Mouse (Mus musculus) brain, embryonic 14.5 days (tissue): ENCODE measurements around the gene Fbxo8.

Experiments used
- CTCF ChIP-seq: fragments of 200-500 bp; IDR thresholded peaks from 2 replicates; pipeline ENCODE4 v1.5.1; 2012; ENCODE audit warnings: inconsistent platforms, mild to moderate bottlenecking, moderate library complexity, borderline replicate concordance; ENCODE audit not compliant: insufficient read depth, insufficient read length; ENCODE audit errors: extremely low read depth
- POLR2A ChIP-seq: fragments of 200-500 bp; IDR thresholded peaks from 2 replicates; pipeline ENCODE4 v1.6.1; 2012; ENCODE audit warnings: mild to moderate bottlenecking, inconsistent platforms, borderline replicate concordance; ENCODE audit not compliant: poor library complexity, insufficient read depth, insufficient read length, severe bottlenecking; ENCODE audit errors: extremely low read depth

GRCm38 (mm10) chr8:56521051-56521450 is 29.8 kb upstream of the Fbxo8 start:
- no peak for TF ChIP-seq POLR2A
- no peak for TF ChIP-seq CTCF
